Mouse (Mus musculus) heart, embryonic 11.5 days (tissue): ENCODE data around the gene Adgrg2. TPM values are rescaled to one million over a fixed set of nuclear protein-coding genes. Genes with fewer than 3 reads are reported as not detected.
A peak's percentile ranks its signal among the peaks of the same experiment; 100 is the strongest.

ENCODE experiments used
- ATAC-seq: fragments of 200-750 bp; cut with Nextera tagmentation; replicated peaks from 2 replicates; pipeline ENCODE4 v1.8.0; 2017; ENCODE audit warnings: moderate library complexity; ENCODE audit not compliant: insufficient number of reproducible peaks, low FRiP score, low TSS enrichment
- H3K27ac ChIP-seq: fragments of 300-500 bp; sonication (generic); 2 replicates; pipeline ENCODE4 v1.5.1; 2014; ENCODE audit warnings: mild to moderate bottlenecking, low read depth, low read length
- H3K27me3 ChIP-seq: fragments of 300-500 bp; sonication (generic); 2 replicates; pipeline ENCODE4 v1.6.1; 2014; ENCODE audit warnings: mild to moderate bottlenecking, low read length, mixed read lengths; ENCODE audit not compliant: control insufficient read depth, insufficient read depth
- H3K36me3 ChIP-seq: fragments of 300-500 bp; sonication (generic); 2 replicates; pipeline ENCODE4 v1.6.1; 2014; ENCODE audit warnings: mild to moderate bottlenecking, low read length, moderate library complexity, mixed read lengths; ENCODE audit not compliant: control insufficient read depth, insufficient read depth
- H3K4me1 ChIP-seq: fragments of 300-500 bp; sonication (generic); 2 replicates; pipeline ENCODE4 v1.6.1; 2014; ENCODE audit warnings: low read length; ENCODE audit not compliant: control insufficient read depth, insufficient read depth
- H3K4me2 ChIP-seq: fragments of 300-500 bp; sonication (generic); 2 replicates; pipeline ENCODE4 v1.6.1; 2014; ENCODE audit warnings: mild to moderate bottlenecking, moderate library complexity
- H3K4me3 ChIP-seq: fragments of 300-500 bp; sonication (generic); 2 replicates; pipeline ENCODE4 v1.5.1; 2014; ENCODE audit warnings: low read depth, low read length
- H3K9ac ChIP-seq: fragments of 300-500 bp; sonication (generic); 2 replicates; pipeline ENCODE4 v1.6.1; 2014; ENCODE audit warnings: mild to moderate bottlenecking, low read depth, low read length, moderate library complexity
- H3K9me3 ChIP-seq: fragments of 300-500 bp; sonication (generic); replicated peaks from 2 replicates; pipeline ENCODE4 v1.6.1; 2016; ENCODE audit warnings: low read length; ENCODE audit not compliant: control insufficient read depth
- WGBS: fragments of 180-500 bp; shearing (Covaris S2); extraction: QIAGEN DNeasy Blood & Tissue Kit; methylation state at CpG from one replicate; pipeline ENCODE4 v1.1.7; 2014; ENCODE audit not compliant: insufficient replicate concordance; 5-methylcytosine and 5-hydroxymethylcytosine counted together
- polyA plus RNA-seq: library from polyadenylated mRNA; unstranded; fragments of >200 nt; fragmentation: Nextera tagmentation; extraction: Ambion mirVana; gene quantifications from 2 replicates; pipeline ENCODE4 v1.2.1, GENCODE M21; 2014

Adgrg2 gene
- 0.45 and 0.54 TPM in 2 replicates for polyA plus RNA-seq

DNA sequence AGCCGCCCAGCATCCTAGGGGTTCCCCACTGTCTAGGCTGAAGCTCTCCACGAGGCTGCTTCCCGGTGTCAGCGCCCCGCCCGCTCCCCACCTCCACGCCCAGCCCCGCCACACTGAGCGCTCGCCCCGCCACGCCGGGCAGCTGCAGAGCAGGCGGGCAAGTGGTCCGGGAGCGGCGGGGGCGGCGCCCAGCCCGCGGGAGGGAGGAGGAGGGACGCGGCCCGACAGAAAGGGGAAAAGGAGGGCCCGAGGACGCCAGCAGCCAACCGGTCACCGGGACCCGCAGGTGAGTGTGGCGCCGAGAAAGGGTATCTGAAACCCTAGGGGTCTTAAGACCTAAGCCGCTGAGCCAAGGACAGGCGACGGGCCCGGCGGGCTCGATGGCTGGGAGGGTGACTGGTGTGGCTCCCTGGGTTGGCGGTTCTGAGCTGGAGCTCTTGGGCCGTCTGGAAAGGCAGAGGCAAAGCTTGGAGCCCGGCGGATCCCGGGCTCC, at the start of gene Adgrg2:
Gene Adgrg2 (plus strand): TSS at position 227 of the 493 bp plus-strand sequence.
- ATAC-seq, result no peak

DNA sequence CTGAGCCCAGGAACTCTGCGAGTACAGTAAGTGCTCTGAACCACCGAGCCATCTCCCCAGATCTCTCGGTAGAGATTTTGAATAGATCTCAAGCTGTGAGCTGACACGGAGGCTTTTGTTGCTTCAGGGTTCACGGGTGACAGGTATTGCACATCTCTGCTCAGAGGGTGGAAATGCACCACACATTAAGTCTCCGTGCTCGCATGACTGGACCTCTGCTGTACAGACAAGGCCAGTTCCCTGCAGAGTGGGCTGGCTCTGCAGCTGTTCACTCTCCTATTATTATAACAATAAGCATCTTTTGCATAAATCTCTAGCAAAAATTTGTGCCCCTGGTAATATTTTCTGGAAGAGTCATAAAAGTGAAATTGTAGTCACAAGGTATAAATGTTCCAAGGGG, 39.5 kb upstream of the Adgrg2 start:
- Histone ChIP-seq H3K9ac (no peak overlapping the region), H3K4me1 (no peaks in the 10 kb centered on the region), H3K36me3 (no peaks in the 10 kb centered on the region), H3K4me2 (no peak overlapping the region), H3K4me3 (no peak overlapping the region), H3K27me3 (no peaks in the 10 kb centered on the region; the same call in 1 of the 2 replicates), H3K9me3 (no peaks in the 10 kb centered on the region), H3K27ac (no peak overlapping the region)
- ATAC-seq, result no peak
- WGBS, result 61% methylated on average over 7 of the region's 7 CpGs

More for the DNA sequence above, at the start of gene Adgrg2:
- Histone ChIP-seq H3K27me3 (peaks cover 16% of the 10 kb centered on the region), H3K27ac (no peak within 1 kb of the TSS), H3K4me3 (peak within 1 kb of the TSS; percentile 41), H3K9ac (0 out of 2 replicates have a peak within 1 kb of the TSS, but pooled peaks have one; percentile 43), H3K4me1 (no peaks in the 10 kb centered on the region), H3K9me3 (no peaks in the 10 kb centered on the region), H3K36me3 (no peaks in the 10 kb centered on the region), H3K4me2 (peak within 1 kb of the TSS; percentile 72)
- WGBS, result 8% methylated on average over 36 of the region's 42 CpGs

DNA sequence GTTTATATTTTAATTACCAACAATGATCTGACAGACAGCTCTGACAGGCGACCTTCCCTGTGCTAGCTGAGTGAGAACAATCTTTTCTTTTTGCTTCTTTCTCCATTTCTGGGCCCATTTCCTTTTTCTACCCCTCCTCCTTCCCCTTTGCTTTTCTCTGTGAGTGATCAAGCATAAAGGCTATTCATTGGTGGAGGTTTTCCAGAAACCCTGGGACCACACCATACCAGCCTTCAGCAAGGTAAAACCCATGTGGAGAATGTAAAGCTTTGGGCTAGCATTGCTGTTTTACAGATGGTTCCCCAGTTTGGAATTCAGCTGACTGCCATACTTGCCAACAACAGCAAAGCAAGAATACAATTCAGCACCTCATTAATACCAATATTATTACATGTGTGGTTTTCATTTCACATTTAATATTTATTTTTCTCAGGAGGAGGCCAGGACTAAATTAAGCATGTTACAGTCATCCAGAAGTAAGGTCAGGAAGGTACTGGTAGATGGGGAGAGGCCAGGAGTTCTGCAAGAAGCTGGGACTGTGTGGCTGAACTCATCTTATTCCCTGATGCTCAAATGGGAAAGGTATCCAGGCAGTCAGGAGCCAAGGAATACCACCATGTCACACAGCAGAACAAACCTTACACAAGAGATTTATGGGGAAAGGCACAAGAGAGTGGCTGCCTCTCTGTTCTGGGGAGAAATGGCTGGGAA, 38.4 kb upstream of the Adgrg2 start:
- H3K9me3 ChIP-seq, result no peaks in the 10 kb centered on the region
- no peaks in the 10 kb centered on the region; the same call in 1 of the 2 replicates for H3K27me3 ChIP-seq
- H3K27ac ChIP-seq, result no peak overlapping the region
- no peak overlapping the region for H3K4me3 ChIP-seq
- no peak for ATAC-seq
- H3K4me1 ChIP-seq, result no peaks in the 10 kb centered on the region
- H3K36me3 ChIP-seq, result no peaks in the 10 kb centered on the region
- no peak overlapping the region for H3K9ac ChIP-seq
- WGBS, result 48% methylated on average over 1 of the region's 1 CpGs
- no peak overlapping the region for H3K4me2 ChIP-seq

- Histone ChIP-seq H3K9ac (no peak overlapping the region), H3K4me3 (no peak overlapping the region), H3K4me1 (no peaks in the 10 kb centered on the region), H3K9me3 (no peaks in the 10 kb centered on the region), H3K36me3 (no peaks in the 10 kb centered on the region), H3K27ac (no peak overlapping the region), H3K4me2 (no peak overlapping the region), H3K27me3 (no peaks in the 10 kb centered on the region; the same call in 1 of the 2 replicates)
- ATAC-seq, result no peak
- 70% methylated on average over 6 of the region's 6 CpGs for WGBS
Observed at GRCm38 (mm10) chrX:160384748-160385501, 5.6 kb upstream of the Adgrg2 start.

DNA sequence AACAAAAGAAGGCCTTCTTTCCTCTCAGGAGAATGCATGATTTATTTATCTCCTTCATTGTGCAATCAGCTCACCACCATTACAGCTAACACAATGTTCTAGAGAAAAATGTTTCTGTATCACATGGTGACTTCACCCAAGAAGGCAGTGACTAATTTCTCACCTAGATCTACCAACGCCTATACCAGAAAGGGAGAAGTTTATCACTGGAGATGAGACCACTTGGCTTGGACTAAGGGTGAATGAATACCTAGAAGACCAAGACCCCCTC, 5.1 kb upstream of the Adgrg2 start:
- ATAC-seq, result no peak
- 70% methylated on average over 1 of the region's 1 CpGs for WGBS
- no peak overlapping the region for H3K4me2 ChIP-seq
- H3K4me1 ChIP-seq, result no peaks in the 10 kb centered on the region
- no peak overlapping the region for H3K27ac ChIP-seq
- H3K27me3 ChIP-seq, result peaks cover 4% of the 10 kb centered on the region
- H3K36me3 ChIP-seq, result no peaks in the 10 kb centered on the region
- H3K9me3 ChIP-seq, result no peaks in the 10 kb centered on the region
- H3K4me3 ChIP-seq, result no peak overlapping the region
- no peak overlapping the region for H3K9ac ChIP-seq

DNA sequence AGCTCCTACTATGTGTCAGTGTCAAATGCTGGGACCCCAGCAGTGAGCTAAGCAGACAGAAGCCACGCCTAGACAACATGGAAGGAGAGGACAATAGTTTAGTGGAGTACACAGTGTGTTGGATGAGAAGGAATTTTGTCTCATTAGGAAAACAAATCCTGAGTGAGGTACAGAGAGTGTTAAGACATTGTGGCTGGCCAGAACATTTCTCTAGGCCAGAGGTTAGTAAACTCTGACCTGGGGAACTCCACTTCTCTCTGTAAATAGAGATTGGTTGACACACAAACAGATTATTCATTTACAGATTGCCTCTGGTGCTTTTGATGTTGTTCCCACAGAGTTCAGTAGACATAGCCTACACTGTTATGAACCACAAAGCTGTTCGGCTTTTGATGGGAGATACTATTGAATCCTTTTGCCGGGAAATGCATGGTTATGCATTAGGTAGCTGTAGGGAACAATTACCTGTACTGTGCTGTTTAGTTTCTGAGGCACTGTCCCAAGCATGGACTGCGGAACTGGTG, 22.5 kb downstream of the Adgrg2 start:
- no peak overlapping the region for H3K9ac ChIP-seq
- no peaks in the 10 kb centered on the region for H3K9me3 ChIP-seq
- no peaks in the 10 kb centered on the region for H3K4me1 ChIP-seq
- H3K4me3 ChIP-seq, result no peak overlapping the region
- 72% methylated on average over 4 of the region's 4 CpGs for WGBS
- no peak overlapping the region for H3K4me2 ChIP-seq
- no peaks in the 10 kb centered on the region for H3K36me3 ChIP-seq
- H3K27ac ChIP-seq, result no peak overlapping the region
- no peaks in the 10 kb centered on the region for H3K27me3 ChIP-seq
- ATAC-seq, result no peak

DNA sequence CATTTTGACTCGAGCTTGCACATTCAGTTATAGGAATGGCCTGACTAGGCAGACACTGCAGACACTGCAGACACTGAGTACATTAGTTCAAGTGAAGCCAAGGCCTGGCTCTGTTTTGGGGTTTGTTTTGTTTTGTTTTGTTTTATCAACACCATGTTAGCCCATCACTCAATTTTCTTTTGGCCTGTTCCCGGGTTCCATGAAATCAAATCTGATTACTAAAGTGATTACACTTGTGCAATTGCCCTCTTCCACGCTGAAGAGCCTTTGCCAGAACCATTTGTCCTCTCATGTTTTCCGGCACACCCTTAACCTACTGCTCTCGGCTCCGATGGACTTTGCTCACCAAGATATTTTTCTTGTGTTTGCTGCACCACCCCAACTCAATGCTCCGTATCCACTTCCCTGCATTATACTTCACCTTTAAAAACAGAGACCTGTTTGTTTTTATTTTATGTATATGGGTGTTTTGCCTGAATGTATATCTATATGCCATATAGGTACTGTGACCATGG, 23.4 kb downstream of the Adgrg2 start:
- H3K4me2 ChIP-seq, result no peak overlapping the region
- H3K4me3 ChIP-seq, result no peak overlapping the region
- H3K27me3 ChIP-seq, result no peaks in the 10 kb centered on the region
- no peaks in the 10 kb centered on the region for H3K9me3 ChIP-seq
- WGBS, result 80% methylated on average over 7 of the region's 7 CpGs
- no peaks in the 10 kb centered on the region for H3K36me3 ChIP-seq
- no peak overlapping the region for H3K9ac ChIP-seq
- no peak for ATAC-seq
- H3K4me1 ChIP-seq, result no peaks in the 10 kb centered on the region
- H3K27ac ChIP-seq, result no peak overlapping the region

DNA sequence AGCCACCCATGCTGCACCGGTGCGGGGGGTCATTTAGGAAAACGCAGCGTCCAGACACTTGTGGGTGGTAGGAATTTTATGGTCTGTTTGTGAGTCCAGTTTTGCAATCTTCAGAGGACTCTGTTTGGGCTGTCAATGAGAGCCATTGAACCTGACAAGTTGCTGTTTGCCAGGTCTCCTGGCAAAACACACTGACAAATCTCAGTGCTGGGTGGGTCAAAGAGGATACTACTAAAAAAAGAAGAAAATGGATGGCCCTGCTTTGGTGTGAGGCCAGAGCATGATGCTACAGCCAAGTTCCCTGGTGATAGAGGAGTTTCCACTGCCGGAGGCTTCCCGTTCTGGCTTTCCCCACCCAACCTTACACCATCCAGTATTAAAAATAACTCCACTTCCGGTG, 27.9 kb downstream of the Adgrg2 start:
- H3K9ac ChIP-seq, result no peak overlapping the region
- no peaks in the 10 kb centered on the region for H3K27me3 ChIP-seq
- H3K9me3 ChIP-seq, result no peaks in the 10 kb centered on the region
- no peak overlapping the region for H3K4me3 ChIP-seq
- 73% methylated on average over 7 of the region's 7 CpGs for WGBS
- no peaks in the 10 kb centered on the region for H3K36me3 ChIP-seq
- no peak for ATAC-seq
- no peak overlapping the region for H3K4me2 ChIP-seq
- no peaks in the 10 kb centered on the region for H3K4me1 ChIP-seq
- no peak overlapping the region for H3K27ac ChIP-seq
